Mouse (Mus musculus) intestine, postnatal 0 days (tissue): ENCODE measurements around the gene Vps8. TPM values are rescaled to one million over a fixed set of nuclear protein-coding genes. Genes with fewer than 3 reads are reported as not detected.

Source experiments
- ATAC-seq: fragments of 200-750 bp; cut with Nextera tagmentation; 2 replicates; pipeline ENCODE4 v1.8.0; 2017; ENCODE audit warnings: mild to moderate bottlenecking, moderate TSS enrichment, moderate library complexity
- H3K27ac ChIP-seq: fragments of 300-500 bp; sonication (generic); 2 replicates; pipeline ENCODE4 v1.5.1; 2014; ENCODE audit warnings: mild to moderate bottlenecking, low read depth, low read length, moderate library complexity
- H3K27me3 ChIP-seq: fragments of 300-500 bp; sonication (generic); replicated peaks from 2 replicates; pipeline ENCODE4 v1.6.1; 2014; ENCODE audit warnings: low read length, mixed read lengths; ENCODE audit not compliant: control insufficient read depth, insufficient read depth
- H3K36me3 ChIP-seq: fragments of 300-500 bp; sonication (generic); 2 replicates; pipeline ENCODE4 v1.6.1; 2014; ENCODE audit warnings: mild to moderate bottlenecking, moderate library complexity; ENCODE audit not compliant: control insufficient read depth, insufficient read depth
- H3K4me1 ChIP-seq: fragments of 300-500 bp; sonication (generic); replicated peaks from 2 replicates; pipeline ENCODE4 v1.6.1; 2014; ENCODE audit warnings: antibody characterized with exemption, low read length, mixed read lengths; ENCODE audit not compliant: control insufficient read depth, insufficient read depth
- H3K4me2 ChIP-seq: fragments of 300-500 bp; sonication (generic); replicated peaks from 2 replicates; pipeline ENCODE4 v1.6.1; 2014; ENCODE audit warnings: low read depth, mild to moderate bottlenecking, moderate library complexity
- H3K4me3 ChIP-seq: fragments of 300-500 bp; sonication (generic); 2 replicates; pipeline ENCODE4 v1.5.1; 2014; ENCODE audit warnings: low read depth, low read length
- H3K9ac ChIP-seq: fragments of 300-500 bp; sonication (generic); 2 replicates; pipeline ENCODE4 v1.6.1; 2014; ENCODE audit warnings: mild to moderate bottlenecking, low read depth, low read length
- H3K9me3 ChIP-seq: fragments of 300-500 bp; sonication (generic); 2 replicates; pipeline ENCODE4 v1.6.1; 2016; ENCODE audit warnings: mixed run types; ENCODE audit not compliant: control insufficient read depth
- CTCF ChIP-seq: sonication (generic); IDR thresholded peaks from 2 replicates; pipeline ENCODE4 v1.5.1; 2016; ENCODE audit warnings: low read depth, mild to moderate bottlenecking, control low read depth, antibody characterized with exemption, moderate library complexity
- WGBS: fragments of 180-500 bp; shearing (Covaris S2); extraction: QIAGEN DNeasy Blood & Tissue Kit; methylation state at CpG from one replicate; pipeline ENCODE4 v1.1.7; 2014; 5-methylcytosine and 5-hydroxymethylcytosine counted together
- polyA plus RNA-seq: library from polyadenylated mRNA; unstranded; fragments of >200 nt; fragmentation: Nextera tagmentation; extraction: Ambion mirVana; gene quantifications from 2 replicates; pipeline ENCODE4 v1.2.1, GENCODE M21; 2015

The Vps8 gene
- polyA plus RNA-seq, 1 experiment from 2014 or later: 6.6 TPM

DNA sequence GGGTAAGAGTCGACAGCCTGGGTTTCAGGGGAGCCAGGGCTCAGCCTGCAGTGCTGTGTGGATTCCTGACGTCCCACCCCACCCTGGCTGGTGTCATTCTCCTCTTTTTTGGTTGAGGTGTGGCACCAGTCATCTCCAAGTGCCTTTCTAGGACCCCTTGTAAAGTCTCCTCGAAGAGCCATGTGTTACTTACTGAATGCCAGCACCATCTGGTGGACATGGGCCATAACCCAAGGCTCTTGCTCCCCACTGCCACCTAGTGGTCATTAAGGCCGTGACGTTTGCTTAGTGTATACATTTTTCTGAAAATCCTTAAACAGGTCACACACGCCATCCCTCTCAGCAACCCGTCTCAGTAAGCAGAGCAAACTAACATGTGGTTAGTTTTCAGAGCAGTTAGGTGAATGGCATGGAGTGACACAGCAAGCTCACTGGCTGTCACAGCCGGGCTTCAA is 10.3 kb upstream of the Vps8 start:
- H3K27ac ChIP-seq: no peak overlapping the region
- peak; percentile 33; the same call in 1 of the 2 replicates for ATAC-seq
- peak; percentile 100 for TF ChIP-seq CTCF

DNA sequence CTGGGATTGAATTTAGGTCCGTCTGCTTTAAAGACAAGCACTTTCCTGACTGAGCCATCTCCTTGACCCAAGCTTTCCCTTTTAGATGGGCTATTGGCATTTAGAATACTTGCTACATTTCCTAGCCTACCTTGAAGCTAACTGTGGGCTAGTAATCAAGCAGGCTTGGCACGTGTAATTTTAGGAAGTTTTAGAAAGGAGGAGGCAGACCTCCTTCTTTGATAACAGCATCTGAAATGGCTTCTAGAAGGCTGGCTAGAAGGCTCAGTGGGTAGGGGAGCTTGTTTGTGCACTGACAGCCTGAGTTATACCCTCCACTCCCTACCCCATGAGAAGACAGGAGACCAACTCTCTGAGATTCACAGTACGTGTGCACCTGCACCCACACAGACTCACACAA is 9.1 kb upstream of the Vps8 start:
- 70% methylated on average over 3 of the region's 3 CpGs for WGBS
- no peak overlapping the region for H3K4me3 ChIP-seq

More for the DNA sequence above, 10.3 kb upstream of the Vps8 start:
- H3K4me1 ChIP-seq: no peaks in the 10 kb centered on the region
- H3K9me3 ChIP-seq: no peaks in the 10 kb centered on the region
- H3K4me2 ChIP-seq: no peak overlapping the region
- no peak overlapping the region for H3K4me3 ChIP-seq
- H3K9ac ChIP-seq: no peak overlapping the region
- no peaks in the 10 kb centered on the region for H3K27me3 ChIP-seq
- WGBS: 19% methylated on average over 8 of the region's 8 CpGs
- H3K36me3 ChIP-seq: no peaks in the 10 kb centered on the region

DNA sequence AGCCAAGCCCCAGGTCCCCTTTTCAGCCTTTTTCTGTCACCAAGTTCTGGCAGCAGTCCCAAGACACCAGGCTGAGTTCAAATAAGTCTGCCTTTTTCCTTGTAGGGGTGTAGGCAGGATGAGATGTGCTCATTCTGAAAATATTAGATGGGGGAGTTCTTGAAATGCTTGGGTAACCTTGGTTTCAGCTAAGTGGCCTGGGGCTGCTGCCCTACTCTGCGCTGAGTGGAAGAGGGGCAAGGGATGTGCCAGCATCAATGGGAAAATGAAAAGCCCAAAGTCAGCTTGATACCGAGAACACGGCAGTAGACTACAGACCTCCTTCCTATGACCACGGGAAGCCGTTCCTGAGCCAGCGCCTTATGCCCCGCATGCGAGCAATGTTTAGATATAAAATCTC is 7.8 kb upstream of the Vps8 start:
- Histone ChIP-seq H3K4me2 (no peak overlapping the region), H3K4me3 (no peak overlapping the region), H3K36me3 (no peaks in the 10 kb centered on the region), H3K9me3 (no peaks in the 10 kb centered on the region), H3K9ac (no peak overlapping the region), H3K27me3 (no peaks in the 10 kb centered on the region), H3K4me1 (no peaks in the 10 kb centered on the region), H3K27ac (no peak overlapping the region)
- no peak for TF ChIP-seq CTCF
- WGBS: 89% methylated on average over 8 of the region's 8 CpGs
- ATAC-seq: no peak

More for the DNA sequence above, 9.1 kb upstream of the Vps8 start:
- H3K9me3 ChIP-seq: no peaks in the 10 kb centered on the region
- no peaks in the 10 kb centered on the region for H3K27me3 ChIP-seq
- H3K36me3 ChIP-seq: no peaks in the 10 kb centered on the region
- no peaks in the 10 kb centered on the region for H3K4me1 ChIP-seq
- TF ChIP-seq CTCF: no peak
- no peak overlapping the region for H3K9ac ChIP-seq
- no peak overlapping the region for H3K4me2 ChIP-seq
- ATAC-seq: no peak
- H3K27ac ChIP-seq: no peak overlapping the region

DNA sequence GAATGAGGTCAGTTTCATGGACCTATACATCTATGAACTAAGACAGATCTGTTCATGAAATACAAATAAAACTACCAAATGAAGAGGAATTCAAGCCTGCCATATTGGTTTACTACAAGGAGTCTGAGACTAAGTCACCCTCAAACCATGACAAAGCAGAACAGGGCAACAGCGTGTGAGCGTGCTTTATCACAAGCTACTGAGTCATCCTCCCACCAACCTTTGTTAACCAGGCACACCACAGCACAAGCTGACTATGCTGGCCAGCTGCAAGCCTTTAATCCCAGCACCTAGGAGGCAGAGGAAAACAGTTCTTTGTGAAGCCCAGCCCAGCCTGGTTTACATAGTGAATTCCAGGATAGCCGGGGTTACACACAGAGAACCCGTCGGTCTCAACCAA is 4.9 kb upstream of the Vps8 start:
- WGBS: 42% methylated on average over 5 of the region's 5 CpGs
- ATAC-seq: no peak
- TF ChIP-seq CTCF: no peak
- no peak overlapping the region for H3K4me3 ChIP-seq
- H3K27ac ChIP-seq: no peak overlapping the region
- H3K9ac ChIP-seq: no peak overlapping the region
- H3K4me2 ChIP-seq: no peak overlapping the region
- no peaks in the 10 kb centered on the region for H3K9me3 ChIP-seq
- H3K36me3 ChIP-seq: no peaks in the 10 kb centered on the region
- no peaks in the 10 kb centered on the region for H3K27me3 ChIP-seq
- no peaks in the 10 kb centered on the region for H3K4me1 ChIP-seq

DNA sequence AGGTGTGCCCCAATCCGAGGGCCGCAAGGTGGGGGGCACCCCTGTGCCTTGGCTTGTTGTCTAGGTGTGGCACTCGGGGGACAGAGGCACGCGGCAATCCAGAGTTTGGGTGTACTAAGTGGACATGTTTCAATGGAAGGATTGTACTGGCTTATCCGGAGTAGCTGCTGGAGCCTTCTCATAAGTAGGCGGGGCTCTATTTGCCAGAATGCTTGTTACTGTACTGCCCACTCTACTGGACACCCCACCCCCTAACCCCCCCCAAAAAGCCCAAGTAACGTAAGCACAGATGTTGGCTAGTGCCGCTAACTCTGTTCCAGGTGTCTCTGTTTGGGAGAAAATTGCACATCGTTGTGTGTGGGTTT is 610 bp downstream of the Vps8 start:
- Histone ChIP-seq H3K9me3 (no peaks in the 10 kb centered on the region), H3K4me3 (peak overlapping the region; percentile 85), H3K36me3 (no peaks in the 10 kb centered on the region), H3K4me1 (no peaks in the 10 kb centered on the region), H3K27ac (peak overlapping the region; percentile 82), H3K4me2 (peak overlapping the region; percentile 98), H3K9ac (peak overlapping the region; percentile 86), H3K27me3 (no peaks in the 10 kb centered on the region)
- no peak for TF ChIP-seq CTCF
- peak; percentile 58 for ATAC-seq
- under 1% methylated on average over 10 of the region's 10 CpGs for WGBS

DNA sequence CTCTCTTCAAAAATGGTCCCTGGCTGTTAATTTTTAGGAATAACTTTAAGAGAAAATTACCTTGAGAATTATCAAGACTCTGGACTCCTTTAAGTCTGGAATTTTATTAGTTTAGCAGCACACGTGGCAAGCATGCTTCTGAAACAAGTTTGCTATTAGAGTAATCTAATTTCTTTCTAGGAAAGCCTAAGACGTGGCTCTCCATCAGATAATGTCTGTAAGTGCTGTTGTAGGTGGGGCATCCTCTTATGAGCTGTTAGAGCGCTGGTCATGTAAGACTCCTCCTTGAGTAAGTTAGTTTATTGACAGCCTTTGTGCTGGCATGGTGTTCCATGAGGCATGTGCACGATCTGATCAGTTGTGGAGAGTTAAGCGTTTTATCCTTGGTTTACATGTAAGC is 5.2 kb downstream of the Vps8 start:
- Histone ChIP-seq H3K36me3 (no peaks in the 10 kb centered on the region), H3K4me3 (no peak overlapping the region), H3K4me2 (no peak overlapping the region), H3K9me3 (no peaks in the 10 kb centered on the region), H3K4me1 (no peaks in the 10 kb centered on the region), H3K27me3 (no peaks in the 10 kb centered on the region), H3K27ac (no peak overlapping the region), H3K9ac (no peak overlapping the region)
- 55% methylated on average over 5 of the region's 5 CpGs for WGBS
- ATAC-seq: no peak
- no peak for TF ChIP-seq CTCF
